Mouse (Mus musculus) liver, adult 2 months (tissue): Measurements from ENCODE around the gene Rasal2. TPM values are rescaled to one million over a fixed set of nuclear protein-coding genes. Genes with fewer than 3 reads are reported as not detected.

Experiments used
- DNase-seq: peaks from one replicate; pipeline ENCODE4 v3.0.0-alpha.2; 2011; ENCODE audit warnings: low read depth, low spot score; ENCODE audit errors: extremely low read depth
- H3K27ac ChIP-seq: fragments of 200-500 bp; replicated peaks from 2 replicates; pipeline ENCODE4 v1.5.1; 2012; ENCODE audit warnings: low read depth, mild to moderate bottlenecking, control low read depth, inconsistent platforms, low read length; ENCODE audit not compliant: insufficient read depth
- H3K27me3 ChIP-seq: fragments of 200-500 bp; 2 replicates; pipeline ENCODE4 v1.6.1; 2012; ENCODE audit warnings: mild to moderate bottlenecking, moderate library complexity, low read length, inconsistent platforms; ENCODE audit not compliant: control insufficient read depth, insufficient read depth
- H3K36me3 ChIP-seq: fragments of 200-500 bp; 2 replicates; pipeline ENCODE4 v1.6.1; 2012; ENCODE audit warnings: low read length, inconsistent platforms; ENCODE audit not compliant: control insufficient read depth, insufficient read depth
- H3K4me1 ChIP-seq: fragments of 200-500 bp; 2 replicates; pipeline ENCODE4 v1.6.1; 2011; ENCODE audit warnings: low read length; ENCODE audit not compliant: control insufficient read depth, insufficient read depth
- H3K4me3 ChIP-seq: fragments of 200-500 bp; 2 replicates; pipeline ENCODE4 v1.5.1; 2011; ENCODE audit warnings: low read depth, mild to moderate bottlenecking, control low read depth, low read length, moderate library complexity; ENCODE audit not compliant: insufficient read depth
- H3K79me2 ChIP-seq: fragments of 200-500 bp; 2 replicates; pipeline ENCODE4 v1.6.1; 2012; ENCODE audit warnings: inconsistent platforms, mild to moderate bottlenecking, low read length, moderate library complexity; ENCODE audit not compliant: control insufficient read depth, insufficient read depth
- H3K9ac ChIP-seq: fragments of 200-500 bp; 2 replicates; pipeline ENCODE4 v1.6.1; 2012; ENCODE audit warnings: low read depth, mild to moderate bottlenecking, control low read depth, inconsistent platforms, low read length
- CTCF ChIP-seq: fragments of 200-500 bp; IDR thresholded peaks from 2 replicates; pipeline ENCODE4 v1.5.1; 2011; ENCODE audit warnings: low read depth, low read length, control low read depth
- POLR2A ChIP-seq: fragments of 200-500 bp; IDR thresholded peaks from 2 replicates; pipeline ENCODE4 v1.6.1; 2011; ENCODE audit warnings: low read length, control low read depth; ENCODE audit not compliant: insufficient read depth; ENCODE audit errors: extremely low read depth
- WGBS: fragments of 180-500 bp; shearing (Covaris S2); methylation state at CpG from one replicate; pipeline ENCODE4 v1.1.7; 2018; 5-methylcytosine and 5-hydroxymethylcytosine counted together
- polyA plus RNA-seq: library from polyadenylated mRNA; depleted of rRNA; stranded (reverse); fragments of >200 nt; gene quantifications from 2 replicates; pipeline ENCODE4 v1.2.3, GENCODE M21; 2012; rRNA removed
- total RNA-seq: library from RNA; depleted of rRNA; stranded (reverse); fragments of >200 nt; gene quantifications from 2 replicates; pipeline ENCODE4 v1.2.3, GENCODE M21; 2014; rRNA removed

Rasal2 gene
- total and polyA plus RNA-seq, 2 experiments = 1.2 to 10.2 TPM

- H3K79me2 ChIP-seq = no peaks in the 10 kb centered on the region
- no peaks in the 10 kb centered on the region for H3K36me3 ChIP-seq
- DNase-seq = no peak
- H3K9ac ChIP-seq = no peak overlapping the region
- WGBS = 92% methylated on average over 4 of the region's 4 CpGs
- no peak overlapping the region for H3K27ac ChIP-seq
- no peaks in the 10 kb centered on the region for H3K27me3 ChIP-seq
- TF ChIP-seq CTCF (no peak), POLR2A (no peak)
- no peak overlapping the region for H3K4me3 ChIP-seq
- no peaks in the 10 kb centered on the region for H3K4me1 ChIP-seq
Observed at GRCm38 (mm10) chr1:157095534-157095933, 316.9 kb downstream of the Rasal2 start.

GRCm38 (mm10) chr1:157092622-157093021 lies 319.8 kb downstream of the Rasal2 start:
- TF ChIP-seq CTCF (no peak), POLR2A (no peak)
- DNase-seq = no peak
- Histone ChIP-seq H3K27me3 (no peaks in the 10 kb centered on the region), H3K36me3 (no peaks in the 10 kb centered on the region), H3K9ac (no peak overlapping the region), H3K4me3 (no peak overlapping the region), H3K79me2 (no peaks in the 10 kb centered on the region), H3K27ac (no peak overlapping the region), H3K4me1 (no peaks in the 10 kb centered on the region)
- WGBS = 89% methylated on average over 1 of the region's 1 CpGs

- H3K36me3 ChIP-seq = no peaks in the 10 kb centered on the region
- H3K79me2 ChIP-seq = no peaks in the 10 kb centered on the region
- H3K27me3 ChIP-seq = no peaks in the 10 kb centered on the region
- H3K4me3 ChIP-seq = no peak overlapping the region
- no peak overlapping the region for H3K27ac ChIP-seq
- H3K4me1 ChIP-seq = no peaks in the 10 kb centered on the region
- 70% methylated on average over 4 of the region's 4 CpGs for WGBS
- no peak overlapping the region for H3K9ac ChIP-seq
- no peak for DNase-seq
- TF ChIP-seq POLR2A = no peak
- TF ChIP-seq CTCF = peak; percentile 19; the same call in 1 of the 2 replicates
Observed at GRCm38 (mm10) chr1:157092140-157092539, 320.3 kb downstream of the Rasal2 start.

GRCm38 (mm10) chr1:157090835-157091234 lies 321.6 kb downstream of the Rasal2 start:
- no peaks in the 10 kb centered on the region for H3K79me2 ChIP-seq
- H3K27ac ChIP-seq = 0 out of 2 replicates have a peak overlapping the region, but pooled peaks have one; percentile 1
- no peak overlapping the region for H3K9ac ChIP-seq
- no peaks in the 10 kb centered on the region for H3K36me3 ChIP-seq
- 84% methylated on average over 3 of the region's 3 CpGs for WGBS
- no peaks in the 10 kb centered on the region for H3K27me3 ChIP-seq
- DNase-seq = no peak
- TF ChIP-seq POLR2A (no peak), CTCF (no peak)
- H3K4me1 ChIP-seq = no peaks in the 10 kb centered on the region; the same call in 1 of the 2 replicates
- no peak overlapping the region for H3K4me3 ChIP-seq

GRCm38 (mm10) chr1:157086097-157086994 lies 326.0 kb downstream of the Rasal2 start:
- DNase-seq = peak; percentile 47
- H3K4me3 ChIP-seq = peak overlapping the region; percentile 27

More at GRCm38 (mm10) chr1:157086097-157086994, 326.0 kb downstream of the Rasal2 start:
- no peaks in the 10 kb centered on the region for H3K36me3 ChIP-seq
- no peak overlapping the region for H3K27ac ChIP-seq
- no peak overlapping the region for H3K9ac ChIP-seq
- TF ChIP-seq CTCF (peak; percentile 96), POLR2A (no peak)
- no peaks in the 10 kb centered on the region for H3K79me2 ChIP-seq
- H3K4me1 ChIP-seq = no peaks in the 10 kb centered on the region; the same call in 1 of the 2 replicates
- 9% methylated on average over 25 of the region's 25 CpGs for WGBS
- no peaks in the 10 kb centered on the region for H3K27me3 ChIP-seq

Other genes with a start within 250 kb of the Rasal2 start
- 21.4 and 22.7 TPM in 2 replicates for gene Cryzl2, start 46.0 kb upstream of the Rasal2 start, total RNA-seq
- gene Cryzl2, start 46.0 kb upstream of the Rasal2 start, polyA plus RNA-seq = 31.0 and 32.2 TPM in 2 replicates
- 52.2 and 57.3 TPM in 2 replicates for gene Sec16b, start 94.1 kb upstream of the Rasal2 start, total RNA-seq
- gene Sec16b, start 94.1 kb upstream of the Rasal2 start, polyA plus RNA-seq = 44.7 and 47.4 TPM in 2 replicates